Mouse (Mus musculus) macrophage (primary cell): ENCODE data around the gene Blcap. TPM values are rescaled to one million over a fixed set of nuclear protein-coding genes. Genes with fewer than 3 reads are reported as not detected.

Experiments
- H3K27ac ChIP-seq: fragments of 350-480 bp; formaldehyde crosslinking; 2 replicates; pipeline ENCODE4 v1.9.0; 2021
- H3K36me3 ChIP-seq: fragments of 350-480 bp; formaldehyde crosslinking; 2 replicates; pipeline ENCODE4 v1.9.0; 2021; ENCODE audit errors: inconsistent target
- H3K4me3 ChIP-seq: fragments of 350-480 bp; formaldehyde crosslinking; 2 replicates; pipeline ENCODE4 v1.9.0; 2021; ENCODE audit errors: inconsistent target
- H3K79me2 ChIP-seq: fragments of 350-480 bp; formaldehyde crosslinking; 2 replicates; pipeline ENCODE4 v1.9.0; 2021; ENCODE audit errors: inconsistent target
- WGBS: methylation state at CpG from one replicate; pipeline ENCODE4 v1.1.7; 2026; ENCODE audit warnings: inconsistent platforms; ENCODE audit not compliant: missing documents; 5-methylcytosine and 5-hydroxymethylcytosine counted together
- polyA plus RNA-seq: library from polyadenylated mRNA; stranded (reverse); fragments of 250-400 nt; gene quantifications from 3 replicates; pipeline ENCODE4 v1.2.4, GENCODE M21; 2018; ENCODE audit warnings: inconsistent platforms

Blcap gene
- polyA plus RNA-seq, 1 experiment from 2014 or later, result 28.0 TPM

GRCm38 (mm10) chr2:157566260-157566952, 4.7 kb downstream of the Blcap start:
- peak overlapping the region; percentile 66 for H3K4me3 ChIP-seq
- H3K27ac ChIP-seq, result peak overlapping the region; percentile 99
- no peaks in the 10 kb centered on the region for H3K36me3 ChIP-seq
- under 1% methylated on average over 36 of the region's 36 CpGs for WGBS
- H3K79me2 ChIP-seq, result peaks cover 45% of the 10 kb centered on the region

- under 1% methylated on average over 35 of the region's 35 CpGs for WGBS
- Histone ChIP-seq H3K4me3 (peak overlapping the region; percentile 66), H3K36me3 (no peaks in the 10 kb centered on the region), H3K79me2 (peaks cover 50% of the 10 kb centered on the region), H3K27ac (peak overlapping the region; percentile 99; the same call in 1 of the 2 replicates)
Observed at GRCm38 (mm10) chr2:157565898-157566259, 5.2 kb downstream of the Blcap start.

GRCm38 (mm10) chr2:157565446-157565845, 5.6 kb downstream of the Blcap start:
- 1% methylated on average over 9 of the region's 13 CpGs for WGBS
- Histone ChIP-seq H3K36me3 (no peaks in the 10 kb centered on the region), H3K4me3 (peak overlapping the region; percentile 66), H3K79me2 (peaks cover 55% of the 10 kb centered on the region), H3K27ac (peak overlapping the region; percentile 22; the same call in 1 of the 2 replicates)

GRCm38 (mm10) chr2:157564723-157565122, 6.4 kb downstream of the Blcap start:
- 90% methylated on average over 4 of the region's 4 CpGs for WGBS
- Histone ChIP-seq H3K4me3 (no peak overlapping the region), H3K36me3 (no peaks in the 10 kb centered on the region), H3K27ac (no peak overlapping the region), H3K79me2 (peaks cover 62% of the 10 kb centered on the region)

GRCm38 (mm10) chr2:157563031-157563430, 8.0 kb downstream of the Blcap start:
- Histone ChIP-seq H3K27ac (no peak overlapping the region), H3K36me3 (0 out of 2 replicates have a peak, but pooled peaks cover 6% of the 10 kb centered on the region), H3K79me2 (peaks cover 79% of the 10 kb centered on the region), H3K4me3 (no peak overlapping the region)
- 40% methylated on average over 2 of the region's 2 CpGs for WGBS

GRCm38 (mm10) chr2:157561165-157561836, 9.8 kb downstream of the Blcap start:
- H3K79me2 ChIP-seq, result peaks cover 96% of the 10 kb centered on the region
- no peak overlapping the region for H3K4me3 ChIP-seq
- H3K27ac ChIP-seq, result no peak overlapping the region
- H3K36me3 ChIP-seq, result peaks cover 13% of the 10 kb centered on the region; the same call in 1 of the 2 replicates
- WGBS, result 64% methylated on average over 27 of the region's 27 CpGs

- no peak overlapping the region for H3K27ac ChIP-seq
- WGBS, result 56% methylated on average over 29 of the region's 33 CpGs
- H3K4me3 ChIP-seq, result no peak overlapping the region
- peaks cover 13% of the 10 kb centered on the region; the same call in 1 of the 2 replicates for H3K36me3 ChIP-seq
- H3K79me2 ChIP-seq, result peaks cover 100% of the 10 kb centered on the region
Observed at GRCm38 (mm10) chr2:157560302-157560701, 10.8 kb downstream of the Blcap start.

GRCm38 (mm10) chr2:157559858-157560257, 11.2 kb downstream of the Blcap start, which contains the start of gene Nnat:
Gene Nnat (plus strand): TSS chr2:157560078.
- Histone ChIP-seq H3K36me3 (peaks cover 13% of the 10 kb centered on the region; the same call in 1 of the 2 replicates), H3K79me2 (peaks cover 100% of the 10 kb centered on the region), H3K4me3 (no peak within 1 kb of the TSS), H3K27ac (no peak within 1 kb of the TSS)
- 66% methylated on average over 27 of the region's 27 CpGs for WGBS

- Histone ChIP-seq H3K79me2 (peaks cover 100% of the 10 kb centered on the region), H3K36me3 (peaks cover 13% of the 10 kb centered on the region; the same call in 1 of the 2 replicates), H3K27ac (no peak overlapping the region), H3K4me3 (no peak overlapping the region)
- 86% methylated on average over 19 of the region's 19 CpGs for WGBS
Observed at GRCm38 (mm10) chr2:157559440-157559839, 11.6 kb downstream of the Blcap start.

- WGBS, result 61% methylated on average over 6 of the region's 6 CpGs
- Histone ChIP-seq H3K79me2 (peaks cover 100% of the 10 kb centered on the region), H3K4me3 (no peak overlapping the region), H3K36me3 (peaks cover 13% of the 10 kb centered on the region; the same call in 1 of the 2 replicates), H3K27ac (no peak overlapping the region)
Observed at GRCm38 (mm10) chr2:157558520-157558919, 12.6 kb downstream of the Blcap start.

GRCm38 (mm10) chr2:157558051-157558450, 13.0 kb downstream of the Blcap start:
- Histone ChIP-seq H3K36me3 (peaks cover 13% of the 10 kb centered on the region; the same call in 1 of the 2 replicates), H3K27ac (no peak overlapping the region), H3K4me3 (no peak overlapping the region), H3K79me2 (peaks cover 99% of the 10 kb centered on the region)
- WGBS, result 74% methylated on average over 9 of the region's 9 CpGs

GRCm38 (mm10) chr2:157556074-157556698, 14.9 kb downstream of the Blcap start:
- WGBS, result 95% methylated on average over 5 of the region's 5 CpGs
- Histone ChIP-seq H3K27ac (no peak overlapping the region), H3K36me3 (peaks cover 13% of the 10 kb centered on the region; the same call in 1 of the 2 replicates)

GRCm38 (mm10) chr2:157552158-157552886, 18.8 kb downstream of the Blcap start:
- 80% methylated on average over 10 of the region's 10 CpGs for WGBS
- Histone ChIP-seq H3K4me3 (no peak overlapping the region), H3K36me3 (peaks cover 12% of the 10 kb centered on the region), H3K79me2 (peaks cover 53% of the 10 kb centered on the region), H3K27ac (no peak overlapping the region)

More at GRCm38 (mm10) chr2:157556074-157556698, 14.9 kb downstream of the Blcap start:
- Histone ChIP-seq H3K79me2 (peaks cover 92% of the 10 kb centered on the region), H3K4me3 (no peak overlapping the region)

GRCm38 (mm10) chr2:157550292-157550691, 20.8 kb downstream of the Blcap start:
- H3K27ac ChIP-seq, result no peak overlapping the region

More at GRCm38 (mm10) chr2:157550292-157550691, 20.8 kb downstream of the Blcap start:
- 100% methylated on average over 3 of the region's 4 CpGs for WGBS
- Histone ChIP-seq H3K36me3 (peaks cover 8% of the 10 kb centered on the region; the same call in 1 of the 2 replicates), H3K79me2 (peaks cover 33% of the 10 kb centered on the region), H3K4me3 (no peak overlapping the region)
